In genomic region chr9:120528815-120529510, GRCm38 (mm10) we compare ENCODE assay signal across 34 mouse cellular contexts. TPM values are rescaled to one million over a fixed set of nuclear protein-coding genes. Genes with fewer than 3 reads are reported as not detected.
DNase-seq lines count a peak whose midpoint lies in the region; ATAC-seq and TF ChIP-seq lines count a peak whose summit lies in the region.
"Had no signal": no experiment of that assay in that cellular context is flagged by ENCODE, and none has a peak within 500 bp of the region (broad histone marks: within the 10 kb centered on the region; RNA-seq: fewer than 3 reads in every experiment).

No protein-coding gene starts in this region.

- DNase-seq in embryonic facial prominence, embryonic 10.5 days (ENCODE audit: low spot score): no peak
- no peak for DNase-seq in G1E (ENCODE audit: low spot score)
- DNase-seq in embryonic facial prominence, embryonic 14.5 days (ENCODE audit: low spot score): peak; percentile 61
- no peak for DNase-seq in embryo, embryonic 10 days (ENCODE audit: low spot score)
- no peak for DNase-seq in testis, postnatal 14 days (ENCODE audit: low spot score)
- no peak for DNase-seq in layer of hippocampus, postnatal 36 days
- DNase-seq: adrenal gland, postnatal 10 days; cerebellum, adult 11 months; cerebellum, adult 9-10 months; cerebellum, postnatal 36 days; heart, postnatal 10 days; kidney, adult 11 months; layer of hippocampus, adult 9-11 months; lung, embryonic 14.5 days; right cerebral cortex, postnatal 14 days had no signal

- WGBS in embryonic facial prominence, embryonic 12.5 days: 79% methylated on average over 17 of the region's 17 CpGs
- WGBS in embryonic facial prominence, embryonic 10.5 days: 85% methylated on average over 17 of the region's 17 CpGs
- 70% methylated on average over 17 of the region's 17 CpGs for WGBS in embryonic facial prominence, embryonic 14.5 days

- TF ChIP-seq CTCF in G1E (IDR thresholded peaks at IDR 0.05; ENCODE audit: low read depth, low read length): no peak

- no peak overlapping the region for H3K9ac ChIP-seq in embryonic facial prominence, embryonic 12.5 days
- no peak overlapping the region for H3K9ac ChIP-seq in embryonic facial prominence, embryonic 14.5 days (ENCODE audit: low read depth, low read length)
- H3K9ac ChIP-seq: heart, embryonic 13.5 days; hindbrain, embryonic 14.5 days; limb, embryonic 12.5 days; liver, embryonic 15.5 days; lung, embryonic 14.5 days; midbrain, embryonic 15.5 days; neural tube, embryonic 12.5 days had no signal

- H3K4me3 ChIP-seq in embryonic facial prominence, embryonic 12.5 days: no peak overlapping the region
- no peak overlapping the region for H3K4me3 ChIP-seq in embryonic facial prominence, embryonic 10.5 days
- H3K4me3 ChIP-seq in G1E (ENCODE audit: low read depth, low read length): peak overlapping the region; percentile 25; the same call in 1 of the 2 replicates
- H3K4me3 ChIP-seq in embryonic facial prominence, embryonic 14.5 days (ENCODE audit: low read depth, low read length): no peak overlapping the region
- H3K4me3 ChIP-seq: erythroblast, embryonic 14.5 days; heart, embryonic 13.5 days; left cerebral cortex, adult 2 months; limb, embryonic 12.5 days; liver, embryonic 15.5 days; midbrain, embryonic 15.5 days; neural tube, embryonic 12.5 days had no signal

- H3K27me3 ChIP-seq in embryonic facial prominence, embryonic 12.5 days: no peaks in the 10 kb centered on the region
- no peaks in the 10 kb centered on the region for H3K27me3 ChIP-seq in embryonic facial prominence, embryonic 10.5 days (replicated peaks; ENCODE audit: low read depth, poor library complexity, severe bottlenecking)
- H3K27me3 ChIP-seq in G1E (ENCODE audit: insufficient read depth, low read length): 0 out of 2 replicates have a peak, but pooled peaks cover 2% of the 10 kb centered on the region
- no peaks in the 10 kb centered on the region for H3K27me3 ChIP-seq in embryonic facial prominence, embryonic 14.5 days (replicated peaks; ENCODE audit: control insufficient read depth, insufficient read depth, low read length)
- H3K27me3 ChIP-seq: heart, embryonic 13.5 days; limb, embryonic 12.5 days; liver, embryonic 15.5 days; midbrain, embryonic 15.5 days; neural tube, embryonic 12.5 days; Patski had no signal

- 0 out of 2 replicates have a peak, but pooled peaks have one; percentile 35 for ATAC-seq in embryonic facial prominence, embryonic 12.5 days (ENCODE audit: insufficient number of reproducible peaks, insufficient read depth, low FRiP score, low TSS enrichment)
- no peak for ATAC-seq in G1E (ENCODE audit: extremely low read depth, insufficient number of reproducible peaks, low FRiP score, poor library complexity, severe bottlenecking)
- ATAC-seq in embryonic facial prominence, embryonic 14.5 days (ENCODE audit: low read depth): no peak; the same call in 1 of the 2 replicates
- ATAC-seq in megakaryocyte-erythroid progenitor cell, adult 5-6 weeks (replicated peaks; ENCODE audit: low FRiP score, low TSS enrichment, poor library complexity, severe bottlenecking): 0 out of 2 replicates have a peak, but pooled peaks have one; percentile 40
- ATAC-seq: forebrain, embryonic 16.5 days; midbrain, embryonic 15.5 days; Patski had no signal

- H3K36me3 ChIP-seq in embryonic facial prominence, embryonic 12.5 days: no peaks in the 10 kb centered on the region
- H3K36me3 ChIP-seq in embryonic facial prominence, embryonic 10.5 days (replicated peaks): no peaks in the 10 kb centered on the region
- H3K36me3 ChIP-seq in G1E (replicated peaks): no peaks in the 10 kb centered on the region
- H3K36me3 ChIP-seq in embryonic facial prominence, embryonic 14.5 days (ENCODE audit: control insufficient read depth, insufficient read depth, low read length): no peaks in the 10 kb centered on the region
- H3K36me3 ChIP-seq: heart, embryonic 13.5 days; limb, embryonic 12.5 days; liver, embryonic 15.5 days; midbrain, embryonic 15.5 days; neural tube, embryonic 12.5 days had no signal

- peaks cover 4% of the 10 kb centered on the region; the same call in 1 of the 2 replicates for H3K9me3 ChIP-seq in embryonic facial prominence, embryonic 12.5 days
- peaks cover 4% of the 10 kb centered on the region; the same call in 1 of the 2 replicates for H3K9me3 ChIP-seq in embryonic facial prominence, embryonic 10.5 days
- peaks cover 6% of the 10 kb centered on the region for H3K9me3 ChIP-seq in G1E (replicated peaks)
- no peaks in the 10 kb centered on the region for H3K9me3 ChIP-seq in embryonic facial prominence, embryonic 14.5 days (ENCODE audit: control insufficient read depth, low read length)
- H3K9me3 ChIP-seq: heart, embryonic 13.5 days; liver, embryonic 15.5 days; neural tube, embryonic 12.5 days had no signal

- H3K4me1 ChIP-seq in embryonic facial prominence, embryonic 12.5 days: no peaks in the 10 kb centered on the region
- H3K4me1 ChIP-seq in embryonic facial prominence, embryonic 10.5 days: no peaks in the 10 kb centered on the region
- H3K4me1 ChIP-seq in G1E (ENCODE audit: insufficient read depth, low read depth, low read length): peaks cover 45% of the 10 kb centered on the region
- peaks cover 4% of the 10 kb centered on the region; the same call in 1 of the 2 replicates for H3K4me1 ChIP-seq in embryonic facial prominence, embryonic 14.5 days (ENCODE audit: control insufficient read depth, insufficient read depth, low read length)
- H3K4me1 ChIP-seq: heart, embryonic 13.5 days; limb, embryonic 12.5 days; liver, embryonic 15.5 days; midbrain, embryonic 15.5 days; neural tube, embryonic 12.5 days had no signal

- no peak overlapping the region for H3K27ac ChIP-seq in embryonic facial prominence, embryonic 12.5 days
- no peak overlapping the region for H3K27ac ChIP-seq in embryonic facial prominence, embryonic 10.5 days (replicated peaks)
- peak overlapping the region; percentile 29; the same call in 1 of the 2 replicates for H3K27ac ChIP-seq in embryonic facial prominence, embryonic 14.5 days (replicated peaks; ENCODE audit: low read depth, low read length)
- H3K27ac ChIP-seq: heart, embryonic 13.5 days; hindbrain, embryonic 14.5 days; kidney, postnatal 0 days; left cerebral cortex, adult 2 months; limb, embryonic 12.5 days; liver, embryonic 15.5 days; midbrain, embryonic 15.5 days; neural tube, embryonic 12.5 days had no signal

- no peak overlapping the region for H3K4me2 ChIP-seq in embryonic facial prominence, embryonic 12.5 days (replicated peaks)
- H3K4me2 ChIP-seq in embryonic facial prominence, embryonic 14.5 days (ENCODE audit: low read depth, low read length): no peak overlapping the region
- H3K4me2 ChIP-seq: heart, embryonic 13.5 days; hindbrain, embryonic 14.5 days; limb, embryonic 12.5 days; liver, embryonic 15.5 days; lung, embryonic 14.5 days; midbrain, embryonic 15.5 days; neural tube, embryonic 12.5 days had no signal

RNA-seq across cellular contexts. Expression of gene Entpd3, which starts 10.7 kb away (rescaled TPM):
- 1.7 and 2.4 TPM in 2 replicates for polyA plus RNA-seq in embryonic facial prominence, embryonic 12.5 days (2016; fragmentation: Nextera tagmentation; extraction: Ambion mirVana)
- polyA plus RNA-seq in embryonic facial prominence, embryonic 10.5 days (2016; fragmentation: Nextera tagmentation; extraction: Ambion mirVana): 0.55 and 0.56 TPM in 2 replicates
- total RNA-seq in G1E (2014; fragmentation: Nextera tagmentation) (0.19 TPM in 1 of 2 replicates, not detected in the other), G1E (2017) (0.22 and 0.23 TPM in 2 replicates)
- polyA plus RNA-seq in G1E (2012): not detected in 2 replicates
- polyA plus RNA-seq in embryonic facial prominence, embryonic 14.5 days (2014; fragmentation: Nextera tagmentation; extraction: Ambion mirVana): 6.9 and 10.0 TPM in 2 replicates
- total RNA-seq in megakaryocyte-erythroid progenitor cell, adult 5-6 weeks (2014; fragmentation: Nextera tagmentation): not detected in 2 replicates
- 0.27 TPM in 1 of 2 replicates, not detected in the other for total RNA-seq in megakaryocyte-erythroid progenitor cell, adult 5-6 weeks (2017)
- total RNA-seq in layer of hippocampus, postnatal 36 days (2021): 1 to 10 TPM; 7.0 to 7.4 TPM
- total RNA-seq: gastrocnemius, adult 8-10 months; gastrocnemius, postnatal 4 days; heart, adult 8-10 months; heart, postnatal 10 days; hematopoietic stem cell, adult 5-6 weeks; liver, adult 2 months had no signal
- polyA plus RNA-seq: forebrain, embryonic 11.5 days; liver, adult 2 months; liver, embryonic 15.5 days; Patski had no signal

RNA-seq across cellular contexts. Expression of gene Eif1b, which starts 36.9 kb away (rescaled TPM):
- 234 and 237 TPM in 2 replicates for polyA plus RNA-seq in embryonic facial prominence, embryonic 12.5 days (2016; fragmentation: Nextera tagmentation; extraction: Ambion mirVana)
- 202 and 220 TPM in 2 replicates for polyA plus RNA-seq in embryonic facial prominence, embryonic 10.5 days (2016; fragmentation: Nextera tagmentation; extraction: Ambion mirVana)
- total RNA-seq in G1E (2014; fragmentation: Nextera tagmentation) (24.2 and 32.6 TPM in 2 replicates), G1E (2017) (139 and 140 TPM in 2 replicates)
- polyA plus RNA-seq in G1E (2012): 124 and 133 TPM in 2 replicates
- polyA plus RNA-seq in embryonic facial prominence, embryonic 14.5 days (2014; fragmentation: Nextera tagmentation; extraction: Ambion mirVana): 160 and 166 TPM in 2 replicates
- 55.4 and 85.9 TPM in 2 replicates for total RNA-seq in megakaryocyte-erythroid progenitor cell, adult 5-6 weeks (2014; fragmentation: Nextera tagmentation)
- 77.5 and 85.3 TPM in 2 replicates for total RNA-seq in megakaryocyte-erythroid progenitor cell, adult 5-6 weeks (2017)
- total RNA-seq in layer of hippocampus, postnatal 36 days (2021): 100 to 1,000 TPM; 194 to 201 TPM

RNA-seq across cellular contexts. Expression of gene Rpl14, which starts 42.3 kb away (rescaled TPM):
- polyA plus RNA-seq in embryonic facial prominence, embryonic 12.5 days (2016; fragmentation: Nextera tagmentation; extraction: Ambion mirVana): 774 and 808 TPM in 2 replicates
- 810 and 834 TPM in 2 replicates for polyA plus RNA-seq in embryonic facial prominence, embryonic 10.5 days (2016; fragmentation: Nextera tagmentation; extraction: Ambion mirVana)
- 933 and 945 TPM in 2 replicates for total RNA-seq in G1E (2014; fragmentation: Nextera tagmentation)
- total RNA-seq in G1E (2017): 1,738 and 1,944 TPM in 2 replicates
- 1,480 and 1,513 TPM in 2 replicates for polyA plus RNA-seq in G1E (2012)
- polyA plus RNA-seq in embryonic facial prominence, embryonic 14.5 days (2014; fragmentation: Nextera tagmentation; extraction: Ambion mirVana): 992 and 1,026 TPM in 2 replicates
- 2,590 and 2,648 TPM in 2 replicates for total RNA-seq in megakaryocyte-erythroid progenitor cell, adult 5-6 weeks (2014; fragmentation: Nextera tagmentation)
- total RNA-seq in megakaryocyte-erythroid progenitor cell, adult 5-6 weeks (2017): 3,531 and 3,679 TPM in 2 replicates
- 100 to 1,000 TPM; 302 to 311 TPM for total RNA-seq in layer of hippocampus, postnatal 36 days (2021)

Comparison
In these comparisons a context has a peak if more than half of its experiments do, and no peak if none do; other contexts are left out.
1. ATAC-seq: peak in embryonic facial prominence, embryonic 12.5 days (single experiment) and megakaryocyte-erythroid progenitor cell, adult 5-6 weeks (single experiment); none in G1E (single experiment) and embryonic facial prominence, embryonic 14.5 days (single experiment).